Mouse (Mus musculus) CD4-positive, CD25-positive, alpha-beta regulatory T cell, adult 4 months (primary cell): Measurements from ENCODE around the gene Adamts17. TPM values are rescaled to one million over a fixed set of nuclear protein-coding genes. Genes with fewer than 3 reads are reported as not detected.

Experiments
- ATAC-seq: one replicate; pipeline ENCODE4 v1.8.0; 2017
- polyA plus RNA-seq, 2 experiments: library from polyadenylated mRNA; unstranded; fragments of 100-300 nt; shearing (Covaris generic); gene quantifications; one replicate each; pipeline ENCODE4 v1.2.1; 2017

The Adamts17 gene
- polyA plus RNA-seq, 2 experiments from 2014 or later: 0.43 to 0.54 TPM

DNA sequence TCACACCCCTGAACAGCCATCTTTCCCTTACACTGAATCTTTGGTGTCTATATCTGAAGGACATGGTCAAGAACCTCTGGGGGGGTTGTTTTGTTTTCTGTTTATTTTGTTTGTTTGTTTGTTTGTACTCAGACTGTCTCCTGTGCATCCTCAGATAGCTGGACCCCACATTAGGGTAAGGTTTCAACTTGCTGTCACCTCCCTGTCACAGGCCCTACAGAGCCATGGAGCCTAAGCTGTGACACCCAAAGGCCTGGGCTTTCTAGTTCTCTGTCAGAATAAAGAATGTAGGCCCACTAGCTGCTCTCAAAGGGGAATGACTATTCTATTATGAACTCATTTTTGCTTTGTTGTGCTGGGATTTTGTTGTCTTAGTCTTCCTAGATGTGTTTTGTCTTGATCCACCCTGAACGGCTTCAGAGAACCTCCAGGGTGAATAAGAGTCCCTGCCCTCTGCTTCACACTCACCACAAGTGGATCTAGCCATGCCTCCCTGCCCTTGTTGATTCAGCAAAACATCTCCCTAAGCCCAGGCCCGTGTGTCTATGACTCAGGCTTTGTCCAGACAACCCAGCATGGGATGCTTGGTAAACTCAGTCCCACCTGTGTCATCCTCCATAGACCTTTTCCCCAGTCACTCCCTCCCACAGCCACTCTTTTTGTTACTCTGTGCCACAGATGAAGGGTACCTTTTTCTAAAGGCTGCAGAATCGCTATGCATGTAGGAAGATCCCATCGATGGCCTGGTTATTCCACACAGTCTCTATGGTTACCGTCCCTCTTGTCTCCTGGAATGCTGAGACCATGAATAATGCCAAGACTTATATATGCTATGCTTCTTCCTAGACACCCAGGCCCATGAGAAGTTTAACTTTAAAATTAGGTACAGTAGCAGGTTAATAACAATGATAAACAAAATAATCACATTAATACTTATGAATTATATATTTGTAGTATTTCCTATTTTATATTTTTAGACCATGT is 197.3 kb downstream of the Adamts17 start:
- ATAC-seq: no peak

DNA sequence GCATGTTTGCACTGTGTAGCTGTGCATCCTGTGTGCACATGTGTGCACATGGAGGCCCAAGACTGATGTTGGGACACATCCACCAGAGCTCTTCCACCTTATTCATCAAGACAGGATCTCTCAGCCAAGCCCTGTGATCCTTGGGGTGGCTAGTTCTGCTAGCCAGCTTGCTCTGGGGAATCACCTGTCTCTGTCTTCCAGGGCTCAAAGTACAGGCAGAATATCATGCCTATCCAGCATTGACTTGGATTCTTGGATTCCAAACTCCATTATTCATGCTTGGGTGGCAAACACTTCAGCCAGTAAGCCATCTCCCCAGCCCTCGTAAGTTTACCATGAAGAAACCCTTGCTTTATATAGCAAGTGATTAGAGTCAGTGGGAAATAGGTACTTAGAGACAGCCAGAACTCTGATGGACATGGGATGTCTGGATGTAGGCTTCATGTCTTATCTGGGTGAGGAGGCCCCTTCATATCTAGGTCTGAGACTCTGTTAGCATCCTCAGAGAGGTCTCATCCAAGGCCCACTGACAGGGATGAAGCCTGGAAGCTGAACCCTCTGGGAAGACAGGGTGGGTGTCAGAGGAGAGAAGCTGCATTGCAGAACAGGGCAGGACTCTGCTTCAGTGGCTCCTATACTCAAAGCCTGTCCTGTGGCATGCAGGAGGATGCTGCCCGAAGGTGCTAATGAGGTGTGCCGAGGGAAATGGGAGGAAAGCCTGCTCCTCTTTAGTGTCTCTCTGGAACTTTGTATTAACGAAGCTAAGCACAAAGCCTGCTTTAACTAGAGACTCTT is 198.4 kb downstream of the Adamts17 start:
- ATAC-seq: no peak

DNA sequence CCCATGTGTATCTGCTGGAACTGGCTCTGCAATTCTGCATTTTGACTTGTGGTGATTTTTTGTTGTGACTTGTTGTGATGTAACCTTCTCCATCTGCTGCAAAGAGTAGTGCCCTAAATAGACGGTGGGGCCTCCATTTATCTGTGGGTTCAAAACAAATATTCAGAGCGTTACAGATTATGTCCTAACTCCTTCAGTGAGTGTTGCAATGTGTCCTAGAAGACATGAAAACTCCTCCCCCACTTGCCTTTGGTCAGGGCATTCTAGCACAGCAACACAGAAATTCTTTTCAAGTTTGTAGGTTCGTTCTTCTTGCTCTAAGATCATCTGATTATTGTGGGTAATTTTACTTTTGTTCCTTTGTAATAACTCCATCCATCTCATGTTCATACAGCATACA is 199.6 kb downstream of the Adamts17 start:
- no peak for ATAC-seq

DNA sequence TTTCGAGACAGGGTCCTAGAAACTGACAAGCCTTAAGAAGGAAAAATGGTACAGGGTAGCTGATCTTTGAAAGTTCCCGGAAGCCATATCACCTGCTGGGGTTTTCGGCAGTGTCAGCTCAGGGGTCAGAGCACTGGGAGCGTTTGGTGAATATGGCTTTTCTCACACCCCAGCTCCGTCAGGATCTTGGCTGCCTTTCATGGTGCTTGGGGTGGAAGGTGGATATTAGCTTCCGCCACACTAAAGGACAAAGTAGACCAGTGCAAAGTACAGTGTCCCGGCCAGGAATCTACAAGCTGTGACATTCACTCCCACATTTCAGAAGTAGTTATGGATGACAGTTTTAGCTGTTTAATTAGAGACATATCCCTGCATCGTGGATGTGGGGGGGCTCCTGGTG is 200.3 kb downstream of the Adamts17 start:
- no peak for ATAC-seq

DNA sequence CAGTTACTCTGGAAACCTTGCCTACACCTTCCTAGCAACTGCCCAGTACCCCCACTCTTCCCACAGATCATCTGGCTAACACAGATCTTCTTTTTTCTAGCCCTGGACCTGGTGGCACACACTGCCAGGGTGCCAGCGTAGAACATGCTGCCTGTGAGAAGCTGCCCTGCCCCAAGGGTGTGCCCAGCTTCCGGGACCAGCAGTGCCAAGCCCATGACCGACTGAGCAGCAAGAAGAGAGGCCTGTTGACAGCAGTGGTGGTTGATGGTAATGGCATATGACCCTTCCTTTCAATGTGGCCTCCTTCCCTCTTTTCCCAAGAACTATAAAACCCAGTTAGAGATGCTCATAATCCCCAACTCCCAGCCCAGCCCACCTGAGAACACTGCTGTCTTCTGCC is 202.2 kb downstream of the Adamts17 start:
- no peak for ATAC-seq

DNA sequence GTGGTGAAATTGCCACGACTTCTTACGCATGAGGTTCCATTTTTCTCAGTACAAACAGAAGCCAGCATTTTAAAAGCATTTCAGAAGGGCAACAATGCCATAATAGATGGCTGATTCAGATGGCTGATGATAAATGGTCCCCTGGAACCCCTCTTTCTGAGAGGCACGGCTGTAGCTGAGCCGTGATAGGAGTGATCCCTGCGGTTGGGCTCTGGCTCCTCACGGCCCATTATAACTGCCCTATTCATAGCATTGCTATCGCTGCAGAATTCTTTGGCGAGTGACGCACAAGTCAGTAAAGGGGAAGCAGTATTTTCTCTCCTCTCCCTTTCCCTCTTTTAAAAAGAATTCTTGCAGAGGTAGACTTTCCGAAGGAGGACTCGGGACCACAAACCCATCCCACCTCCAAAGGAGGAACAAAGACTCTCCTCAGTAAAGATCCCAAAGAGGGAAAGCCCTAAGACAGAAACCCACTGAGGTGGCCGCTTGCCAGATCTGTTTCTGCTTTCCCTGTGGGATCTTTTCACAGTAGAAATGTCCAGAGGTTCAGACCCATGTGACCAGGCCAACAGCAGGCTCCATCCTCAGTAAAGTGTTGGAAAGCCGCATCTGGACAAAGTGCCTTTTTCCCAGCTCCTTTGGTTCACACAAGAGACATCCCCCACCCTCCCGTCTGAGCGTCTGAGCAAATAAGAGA is 204.7 kb downstream of the Adamts17 start:
- no peak for ATAC-seq

DNA sequence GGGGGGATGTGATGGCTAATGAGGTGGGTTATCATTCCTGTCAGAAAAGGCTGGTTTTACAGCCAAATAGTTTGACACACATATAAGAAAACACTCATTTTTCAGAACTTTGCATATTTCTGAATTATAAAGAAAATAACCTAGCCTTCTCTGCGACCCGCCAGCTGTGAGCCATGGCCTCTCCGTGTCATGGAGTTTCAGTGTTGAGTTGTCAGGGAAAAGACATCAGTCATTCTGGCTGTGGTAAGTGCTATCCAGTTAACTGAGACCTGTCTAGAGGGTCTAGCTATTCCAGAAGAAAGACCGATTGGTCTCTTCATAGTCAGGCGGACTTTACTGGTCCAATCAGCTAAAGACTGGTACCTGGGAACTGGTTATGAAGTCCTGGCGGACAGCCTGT is 205.7 kb downstream of the Adamts17 start:
- ATAC-seq: no peak

DNA sequence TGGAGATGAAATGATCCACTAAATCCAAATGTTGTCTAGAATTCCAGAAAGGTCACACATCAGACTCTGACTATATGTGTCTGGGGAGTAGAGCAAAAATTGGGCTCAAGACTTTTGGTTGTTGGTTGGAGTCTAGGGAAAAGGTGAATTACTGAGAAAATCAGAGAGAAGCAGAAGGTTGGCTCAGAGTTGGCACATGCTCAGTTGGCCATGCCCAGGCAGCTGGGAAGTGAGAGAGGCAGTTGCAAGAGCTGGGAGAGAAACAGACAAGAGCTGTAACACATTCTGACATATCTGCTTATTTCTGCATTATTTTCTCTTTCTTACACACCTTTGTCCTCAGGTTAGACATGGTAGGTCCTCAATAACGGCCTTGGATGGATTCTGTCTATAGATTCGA is 209.7 kb downstream of the Adamts17 start:
- ATAC-seq: no peak

DNA sequence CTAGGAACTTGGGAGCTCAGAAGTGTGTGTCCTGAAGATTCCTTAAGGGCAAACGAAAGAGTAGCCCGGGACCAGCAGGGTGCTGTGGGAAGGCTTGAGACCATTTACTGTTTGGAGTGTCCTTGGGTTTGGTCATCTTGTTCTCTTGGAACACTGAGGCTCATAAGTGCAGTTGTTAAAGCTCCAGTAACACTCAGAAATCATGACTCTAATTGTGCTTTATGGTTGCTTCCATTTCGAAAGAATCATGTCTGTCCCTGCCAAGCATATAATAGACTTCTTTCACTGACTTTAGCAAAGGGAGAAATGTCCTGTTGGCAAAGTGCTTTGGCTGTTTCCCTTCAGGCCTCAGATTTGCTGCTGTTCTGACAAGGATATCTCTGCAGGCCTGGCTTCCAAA is 210.9 kb downstream of the Adamts17 start:
- ATAC-seq: no peak

DNA sequence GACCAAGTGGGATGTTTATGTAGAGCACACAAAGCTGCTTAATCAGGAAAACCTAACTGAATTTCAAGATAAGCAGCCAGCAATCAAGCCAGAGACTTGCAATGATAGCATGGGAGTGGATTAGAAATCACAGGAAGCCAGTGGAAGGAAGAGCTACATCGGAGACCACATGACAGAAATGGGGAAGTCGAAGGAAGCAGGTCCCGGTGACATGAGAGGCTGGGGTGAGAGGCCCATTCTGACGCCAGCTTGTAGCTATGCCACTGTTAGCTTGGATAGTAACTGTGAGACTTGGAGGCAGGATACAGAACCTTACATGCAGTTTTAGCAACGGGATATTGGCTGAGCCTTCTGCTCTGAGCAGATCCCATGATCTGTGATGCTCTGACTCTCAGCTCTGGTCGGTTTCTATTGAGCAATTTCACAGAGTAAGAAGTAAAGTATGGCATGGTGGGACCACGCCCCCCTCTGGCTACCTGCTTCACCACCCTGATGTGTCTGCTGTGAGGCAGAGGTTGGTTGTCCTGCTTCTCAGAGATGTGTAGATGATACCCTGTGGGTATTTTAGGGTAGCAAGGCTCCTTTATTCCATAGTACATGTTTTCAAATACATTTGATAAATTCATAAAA is 211.7 kb downstream of the Adamts17 start:
- ATAC-seq: no peak

DNA sequence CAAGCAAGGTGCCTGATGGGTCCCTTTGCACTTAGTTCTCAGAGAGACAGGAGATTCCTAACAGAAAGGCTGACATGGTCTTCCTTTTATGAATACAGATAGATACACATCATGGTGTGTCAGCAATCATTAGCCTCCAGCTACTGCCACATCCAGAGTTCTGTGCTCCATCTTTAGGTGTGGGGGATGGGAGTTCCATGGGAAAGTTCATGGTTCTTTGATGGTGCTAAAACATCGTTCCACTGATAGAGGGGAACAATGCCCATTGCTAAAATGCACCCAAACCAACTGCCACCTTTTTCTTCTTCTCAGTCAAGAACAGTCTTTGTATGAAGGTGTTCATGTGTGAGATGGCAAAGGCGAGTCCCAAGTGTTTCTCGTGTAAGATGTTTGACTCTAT is 215.3 kb downstream of the Adamts17 start:
- ATAC-seq: no peak

DNA sequence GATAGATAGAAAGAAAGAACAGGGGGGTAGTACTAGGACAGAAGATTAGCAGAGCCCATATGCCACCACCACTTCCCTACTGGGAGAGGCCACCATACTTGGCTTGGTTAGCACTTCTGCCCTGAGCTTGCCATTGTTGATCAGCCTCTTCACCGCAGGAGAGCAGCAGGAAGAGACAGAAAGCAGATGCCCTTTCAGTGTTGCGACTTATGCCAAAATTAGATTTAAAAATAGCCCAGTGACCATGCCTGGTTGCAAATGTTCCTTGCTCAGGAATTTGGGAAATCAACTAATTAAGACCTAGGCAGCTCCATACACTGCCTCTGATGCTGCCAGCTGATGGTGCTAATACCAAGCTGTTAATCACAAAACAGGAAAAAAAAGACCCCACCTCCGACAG is 216.0 kb downstream of the Adamts17 start:
- ATAC-seq: no peak

DNA sequence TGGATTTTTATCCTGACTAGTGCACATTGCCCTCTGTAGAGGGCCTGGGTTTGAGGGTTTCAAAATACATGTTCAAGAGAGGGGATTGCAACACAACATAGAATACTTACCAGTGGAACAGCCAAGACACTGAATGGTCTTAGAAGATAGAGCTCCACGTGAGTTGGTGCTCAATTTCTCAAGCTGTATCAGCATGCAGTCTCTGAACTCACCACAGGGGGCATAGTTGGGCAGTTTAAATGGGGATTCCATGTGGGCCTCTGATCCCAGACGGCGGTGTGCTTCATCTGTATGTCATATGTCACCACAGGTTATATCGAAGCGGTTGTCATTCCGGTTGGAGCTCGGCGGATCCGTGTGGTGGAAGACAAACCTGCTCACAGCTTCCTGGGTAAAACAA is 222.2 kb downstream of the Adamts17 start:
- no peak for ATAC-seq

DNA sequence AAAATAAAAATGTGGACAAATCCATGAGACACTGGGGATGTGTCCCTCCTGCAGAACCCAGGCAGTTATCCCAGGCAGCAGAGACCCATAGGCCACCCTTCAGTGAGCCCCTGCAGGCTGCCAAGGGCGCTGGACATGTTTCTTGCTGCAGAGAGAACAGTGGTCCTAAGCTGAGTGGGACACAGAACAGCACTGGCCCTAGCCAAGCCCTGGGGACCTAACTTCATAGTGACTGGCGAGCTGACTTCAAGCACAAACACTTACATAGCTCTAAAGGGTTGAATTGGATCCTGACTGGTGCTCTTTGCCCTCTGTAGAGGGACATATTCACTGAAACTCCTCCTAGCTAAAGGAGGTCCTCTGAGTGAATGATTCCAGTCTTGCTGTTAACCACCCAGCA is 223.0 kb downstream of the Adamts17 start:
- ATAC-seq: no peak

DNA sequence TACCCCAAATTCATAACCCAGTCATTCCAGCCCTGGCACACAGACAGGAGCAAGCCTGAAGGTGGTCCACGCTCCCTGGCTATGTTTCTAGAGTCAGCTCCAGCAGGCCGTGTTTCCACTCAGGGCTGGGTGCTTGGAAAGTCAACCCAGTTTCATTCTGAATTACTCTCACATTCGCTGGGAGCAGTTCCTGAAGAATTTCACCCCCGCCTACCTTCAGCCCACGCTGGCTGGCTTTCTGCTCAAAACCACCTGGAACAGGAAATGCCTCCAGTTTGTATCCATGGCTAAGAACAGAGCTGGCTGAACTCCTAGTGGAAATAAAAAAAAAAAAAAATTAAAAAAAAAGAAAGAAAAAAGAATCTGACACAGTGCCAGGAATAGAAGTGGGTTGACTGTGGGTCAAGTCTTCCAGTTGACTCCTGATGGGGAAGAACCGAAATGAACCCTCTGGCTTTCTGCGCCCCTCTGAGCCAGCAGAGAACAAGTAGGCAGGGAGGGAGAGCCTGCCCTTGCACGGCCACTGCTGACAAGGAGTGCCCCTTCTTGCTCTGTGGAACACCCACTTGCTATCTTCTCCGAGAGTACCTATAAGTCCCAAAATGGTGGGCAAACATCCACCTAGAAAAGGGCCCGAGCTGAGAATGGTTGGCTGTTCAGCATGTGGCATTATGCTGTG is 225.2 kb downstream of the Adamts17 start:
- no peak for ATAC-seq

DNA sequence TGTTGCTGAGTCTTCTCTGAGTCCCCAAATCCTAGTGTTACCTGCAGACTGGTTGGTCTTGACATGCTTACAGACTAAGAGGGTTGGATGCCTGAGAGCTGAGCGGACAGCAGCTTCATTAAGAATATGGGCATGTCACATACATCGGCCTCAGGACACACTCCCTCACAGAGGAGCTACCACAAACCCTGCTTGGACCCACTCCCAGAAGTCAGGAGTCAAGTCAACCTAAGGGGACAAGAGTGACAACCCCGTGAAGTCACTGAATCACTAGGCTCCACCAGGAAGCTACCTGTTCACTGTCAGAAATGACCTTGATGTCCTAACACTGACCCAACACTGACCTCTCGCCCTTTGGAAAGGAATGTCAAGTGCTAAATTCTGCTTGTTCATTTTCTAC is 226.1 kb downstream of the Adamts17 start:
- ATAC-seq: no peak

DNA sequence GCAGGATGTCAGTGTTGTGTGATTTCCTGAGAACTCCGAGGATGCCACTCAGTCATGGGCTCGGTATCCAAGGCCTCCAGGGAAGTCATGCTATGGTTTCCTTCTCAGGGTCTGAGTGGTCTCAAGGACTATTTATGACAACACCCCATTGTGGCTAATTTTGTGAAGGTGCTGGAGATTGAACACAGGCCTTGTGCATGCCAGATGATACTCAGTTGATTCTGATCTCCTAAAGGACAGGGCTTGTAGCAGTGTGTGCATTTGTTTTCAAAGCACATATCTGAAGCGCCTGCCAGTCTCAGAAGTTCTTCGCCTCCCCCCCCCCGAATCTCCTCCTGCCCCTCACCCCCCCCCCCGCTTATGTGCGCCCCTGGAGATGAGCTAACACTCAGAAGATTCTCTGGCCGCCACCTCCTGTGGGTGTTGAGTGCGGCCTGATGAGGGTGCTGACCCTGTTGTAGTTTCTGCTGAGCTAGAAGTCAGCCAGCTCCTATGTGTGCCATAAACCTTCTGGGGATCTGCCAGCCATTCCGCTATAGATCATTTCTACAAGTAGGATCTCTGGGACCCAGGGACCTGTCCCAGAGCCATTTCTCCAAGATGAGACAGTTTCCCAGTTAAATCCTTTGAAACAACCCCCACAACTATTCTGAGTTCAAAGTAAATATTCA is 232.6 kb downstream of the Adamts17 start:
- ATAC-seq: no peak

DNA sequence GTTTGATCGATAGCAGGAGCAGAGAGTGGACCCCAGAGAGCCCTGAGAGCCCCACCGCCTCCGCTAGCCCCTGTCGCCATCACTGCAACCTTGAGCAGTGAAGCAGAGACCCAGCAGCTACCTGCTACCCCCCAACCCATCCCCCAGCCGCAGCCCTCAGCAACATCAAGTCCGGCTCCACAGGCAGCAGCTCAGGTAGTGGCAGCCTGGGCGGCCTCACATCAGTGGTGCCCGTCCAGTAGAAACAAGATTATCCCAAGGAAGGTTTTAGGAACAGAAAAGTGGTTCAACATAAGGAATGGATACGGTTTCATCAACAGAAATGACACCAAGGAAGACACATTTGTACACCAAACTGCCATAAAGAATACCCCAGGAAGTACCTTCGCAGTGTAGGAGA is 243.2 kb downstream of the Adamts17 start:
- ATAC-seq: no peak

DNA sequence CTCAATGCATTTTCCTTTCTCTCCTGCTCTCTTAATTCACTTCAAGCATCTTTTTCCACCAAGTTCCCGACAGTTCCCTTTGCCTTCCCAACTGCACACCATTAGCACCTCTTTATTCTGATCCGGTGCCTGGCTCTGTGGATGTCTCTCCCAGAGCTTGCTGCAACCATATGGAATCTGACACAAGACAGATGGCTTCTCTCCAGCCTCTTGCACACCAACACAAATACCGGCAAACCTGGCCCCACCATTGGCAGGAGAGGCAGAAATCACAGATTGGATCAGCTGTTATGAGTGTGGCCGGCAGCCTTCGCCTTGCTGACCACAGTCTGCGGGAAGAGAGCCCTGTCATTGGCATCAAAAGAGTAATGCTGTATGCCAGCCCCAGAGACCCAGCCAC is 248.2 kb downstream of the Adamts17 start:
- no peak for ATAC-seq

DNA sequence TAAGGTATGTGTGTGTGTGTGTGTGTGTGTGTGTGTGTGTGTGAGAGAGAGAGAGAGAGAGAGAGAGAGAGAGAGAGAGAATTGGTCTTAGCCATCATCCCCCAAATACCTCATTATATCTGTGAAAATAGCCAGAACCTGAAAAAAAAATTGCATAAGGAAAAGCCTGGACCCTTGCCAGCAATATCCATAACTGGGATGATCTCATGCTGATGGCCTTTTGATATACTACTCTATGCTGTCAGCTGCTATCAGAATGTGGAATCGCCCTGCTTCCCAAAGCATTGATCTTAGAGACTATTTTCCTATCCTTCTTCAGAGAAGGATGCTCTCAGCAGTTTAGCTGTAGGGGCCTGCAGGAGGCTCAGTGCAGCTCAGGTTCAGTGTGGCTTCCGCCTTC is 257.6 kb downstream of the Adamts17 start:
- no peak for ATAC-seq

DNA sequence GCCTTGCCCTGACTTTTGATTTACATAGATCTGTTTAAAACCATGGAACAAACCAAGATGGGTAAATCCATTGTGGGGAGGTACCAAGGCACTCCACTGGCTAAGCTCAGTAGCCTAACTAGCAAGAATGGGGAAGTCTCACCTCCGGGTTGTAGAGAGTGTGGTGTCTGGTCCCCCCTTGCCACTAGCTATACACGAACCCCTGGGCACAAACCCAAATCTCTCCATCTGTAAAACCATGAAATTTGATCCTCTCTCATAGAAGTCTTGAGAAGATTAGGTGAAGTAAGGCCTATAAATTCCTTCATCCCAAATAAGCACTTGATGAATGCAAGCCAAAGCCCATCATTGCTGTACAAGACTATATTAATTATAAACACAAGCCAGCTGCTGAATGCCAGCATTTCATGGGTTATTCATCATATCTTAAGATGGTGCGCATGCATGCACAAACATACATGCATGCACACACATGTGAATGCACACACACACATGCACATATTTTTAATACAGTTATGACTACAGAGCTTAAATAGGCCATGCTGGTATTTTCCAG is 262.0 kb downstream of the Adamts17 start:
- ATAC-seq: no peak
